Mouse (Mus musculus): ENCODE measurements around the gene Wwp2.

DNA sequence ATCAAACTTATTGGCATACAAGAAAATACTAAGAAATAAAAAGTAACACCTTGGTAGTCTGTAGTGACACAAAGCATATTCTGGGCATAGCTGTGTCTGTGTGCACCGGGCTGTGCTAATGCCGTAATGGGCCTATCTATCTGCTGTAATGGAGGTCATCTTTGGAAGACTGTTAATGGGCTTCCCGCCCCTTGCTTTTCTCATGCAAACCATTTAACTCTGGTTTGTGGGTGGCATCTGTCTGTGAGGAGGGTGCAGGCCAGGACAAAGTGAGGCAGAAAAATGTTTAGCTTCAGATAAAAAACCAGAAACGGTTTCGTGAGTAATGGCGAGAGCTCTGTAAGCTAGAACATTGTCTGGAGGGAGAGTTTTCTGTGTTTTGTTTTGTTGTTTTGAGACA, 158.7 kb downstream of the Wwp2 start:
- no peak for TF ChIP-seq POLR2A (IDR thresholded peaks at IDR 0.05; ENCODE audit: extremely low read depth, insufficient read depth, low read length)
- TF ChIP-seq CTCF (IDR thresholded peaks at IDR 0.05; ENCODE audit: low read depth, low read length) = no peak
